Mouse (Mus musculus): ENCODE results near the gene Psmc1. TPM values are rescaled to one million over a fixed set of nuclear protein-coding genes. Genes with fewer than 3 reads are reported as not detected.
A peak's percentile ranks its signal among the peaks of the same experiment; 100 is the strongest.

Psmc1 gene
- polyA plus RNA-seq, 1 experiment from 2014 or later: 248 TPM

GRCm38 (mm10) chr12:100152466-100152865 is 42.5 kb downstream of the Psmc1 start:
- Histone ChIP-seq H3K27ac (replicated peaks) (no peak overlapping the region), H3K9me3 (replicated peaks) (no peaks in the 10 kb centered on the region), H3K4me1 (no peaks in the 10 kb centered on the region), H3K4me3 (replicated peaks) (no peak overlapping the region), H3K36me3 (peaks cover 30% of the 10 kb centered on the region), H3K9ac (no peak overlapping the region), H3K4me2 (replicated peaks) (no peak overlapping the region), H3K27me3 (no peaks in the 10 kb centered on the region)
- WGBS: 94% methylated on average over 7 of the region's 7 CpGs
- ATAC-seq (ENCODE audit: insufficient number of reproducible peaks, low FRiP score, low TSS enrichment, low read depth): no peak

- no peaks in the 10 kb centered on the region for H3K9me3 ChIP-seq (replicated peaks)
- H3K27ac ChIP-seq (replicated peaks): peak within 1 kb of the TSS; percentile 69
- ATAC-seq (ENCODE audit: insufficient number of reproducible peaks, low FRiP score, low TSS enrichment, low read depth): peak; percentile 98
- H3K27me3 ChIP-seq: no peaks in the 10 kb centered on the region
- no peaks in the 10 kb centered on the region; the same call in 1 of the 2 replicates for H3K36me3 ChIP-seq
- 0 out of 2 replicates have a peak, but pooled peaks cover 8% of the 10 kb centered on the region for H3K4me1 ChIP-seq
- H3K4me2 ChIP-seq (replicated peaks): peak within 1 kb of the TSS; percentile 60
- WGBS: under 1% methylated on average over 26 of the region's 26 CpGs
- H3K4me3 ChIP-seq (replicated peaks): peak within 1 kb of the TSS; percentile 57
- peak within 1 kb of the TSS; percentile 35 for H3K9ac ChIP-seq
Observed at GRCm38 (mm10) chr12:100159261-100159975, 49.5 kb downstream of the Psmc1 start, which contains the start of gene Nrde2. TSS of gene Nrde2 (minus strand) at chr12:100159653.

DNA sequence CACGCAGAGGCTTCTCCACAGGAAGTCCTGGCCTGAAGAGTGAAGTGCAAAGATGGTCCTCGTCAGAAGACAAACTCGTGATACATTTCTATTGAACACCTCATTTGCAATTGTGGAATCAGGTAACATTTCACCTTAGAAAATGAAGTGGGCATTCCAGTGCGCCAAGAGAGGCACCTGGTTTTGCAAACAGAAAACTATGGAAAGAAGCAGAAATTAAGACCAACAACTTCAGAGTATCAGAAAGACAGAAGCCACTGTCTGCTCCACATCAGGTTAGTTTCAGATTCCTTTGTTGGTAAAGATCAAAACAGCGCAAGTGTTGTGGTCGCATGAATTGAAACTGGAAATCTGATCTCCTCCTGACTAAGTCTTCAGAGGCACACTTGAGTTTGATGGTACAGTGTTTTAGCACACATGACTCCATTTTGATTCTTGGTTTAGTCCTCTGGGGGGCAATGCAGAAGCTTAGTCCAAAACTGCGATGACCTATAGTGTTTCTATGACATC is 55.1 kb downstream of the Psmc1 start:
- 63% methylated on average over 7 of the region's 7 CpGs for WGBS
- ATAC-seq (ENCODE audit: insufficient number of reproducible peaks, low FRiP score, low TSS enrichment, low read depth): no peak
- no peaks in the 10 kb centered on the region for H3K36me3 ChIP-seq

DNA sequence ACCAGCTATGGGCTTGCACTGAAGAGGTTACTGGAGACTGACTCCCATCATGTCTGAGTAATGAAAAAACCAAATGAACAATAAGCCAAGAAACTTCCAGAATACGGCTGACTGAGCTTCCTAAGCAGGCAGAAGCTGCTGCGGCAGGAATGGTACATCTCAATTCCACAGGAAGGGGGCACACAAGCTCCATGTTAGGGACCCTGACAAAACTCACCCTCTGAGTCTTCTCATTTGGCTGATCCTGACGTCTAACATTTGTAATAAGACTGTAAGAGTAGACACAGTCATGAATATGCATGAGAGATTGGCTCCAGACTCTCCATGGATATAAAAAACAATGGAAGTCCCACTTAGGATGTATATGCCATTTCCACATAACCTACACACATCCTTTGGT is 56.2 kb downstream of the Psmc1 start:
- Histone ChIP-seq H3K9ac (no peak overlapping the region), H3K4me1 (peaks cover 10% of the 10 kb centered on the region), H3K4me2 (replicated peaks) (no peak overlapping the region), H3K27ac (replicated peaks) (no peak overlapping the region), H3K27me3 (no peaks in the 10 kb centered on the region), H3K4me3 (replicated peaks) (no peak overlapping the region), H3K36me3 (no peaks in the 10 kb centered on the region), H3K9me3 (replicated peaks) (no peaks in the 10 kb centered on the region)
- 10% methylated on average over 3 of the region's 3 CpGs for WGBS
- ATAC-seq (ENCODE audit: insufficient number of reproducible peaks, low FRiP score, low TSS enrichment, low read depth): no peak

More for the DNA sequence above, 55.1 kb downstream of the Psmc1 start:
- no peaks in the 10 kb centered on the region for H3K9me3 ChIP-seq (replicated peaks)
- H3K4me3 ChIP-seq (replicated peaks): no peak overlapping the region
- no peak overlapping the region for H3K4me2 ChIP-seq (replicated peaks)
- H3K27me3 ChIP-seq: no peaks in the 10 kb centered on the region
- H3K27ac ChIP-seq (replicated peaks): no peak overlapping the region
- peaks cover 10% of the 10 kb centered on the region for H3K4me1 ChIP-seq
- H3K9ac ChIP-seq: no peak overlapping the region

GRCm38 (mm10) chr12:100166939-100167338 is 57.0 kb downstream of the Psmc1 start:
- Histone ChIP-seq H3K9me3 (replicated peaks) (no peaks in the 10 kb centered on the region), H3K4me1 (peaks cover 10% of the 10 kb centered on the region), H3K27ac (replicated peaks) (no peak overlapping the region), H3K9ac (no peak overlapping the region), H3K4me2 (replicated peaks) (no peak overlapping the region), H3K4me3 (replicated peaks) (no peak overlapping the region), H3K27me3 (no peaks in the 10 kb centered on the region), H3K36me3 (no peaks in the 10 kb centered on the region)
- ATAC-seq (ENCODE audit: insufficient number of reproducible peaks, low FRiP score, low TSS enrichment, low read depth): no peak
- WGBS: 76% methylated on average over 8 of the region's 8 CpGs

- Histone ChIP-seq H3K9ac (no peak overlapping the region), H3K27ac (replicated peaks) (0 out of 2 replicates have a peak overlapping the region, but pooled peaks have one; percentile 58), H3K36me3 (no peaks in the 10 kb centered on the region), H3K27me3 (no peaks in the 10 kb centered on the region), H3K4me1 (peaks cover 10% of the 10 kb centered on the region), H3K4me2 (replicated peaks) (0 out of 2 replicates have a peak overlapping the region, but pooled peaks have one; percentile 59), H3K4me3 (replicated peaks) (no peak overlapping the region), H3K9me3 (replicated peaks) (no peaks in the 10 kb centered on the region)
- ATAC-seq (ENCODE audit: insufficient number of reproducible peaks, low FRiP score, low TSS enrichment, low read depth): no peak
- 82% methylated on average over 1 of the region's 1 CpGs for WGBS
Observed at GRCm38 (mm10) chr12:100167502-100167901, 57.5 kb downstream of the Psmc1 start.

- no peaks in the 10 kb centered on the region for H3K9me3 ChIP-seq (replicated peaks)
- 8% methylated on average over 27 of the region's 28 CpGs for WGBS
- peaks cover 10% of the 10 kb centered on the region for H3K4me1 ChIP-seq
- H3K4me2 ChIP-seq (replicated peaks): peak overlapping the region; percentile 59
- H3K27ac ChIP-seq (replicated peaks): peak overlapping the region; percentile 68; the same call in 1 of the 2 replicates
- no peaks in the 10 kb centered on the region for H3K27me3 ChIP-seq
- ATAC-seq (ENCODE audit: insufficient number of reproducible peaks, low FRiP score, low TSS enrichment, low read depth): peak; percentile 74
- H3K4me3 ChIP-seq (replicated peaks): peak overlapping the region; percentile 32
- no peaks in the 10 kb centered on the region for H3K36me3 ChIP-seq
- H3K9ac ChIP-seq: no peak overlapping the region
Observed at GRCm38 (mm10) chr12:100167931-100168871, 58.2 kb downstream of the Psmc1 start.

DNA sequence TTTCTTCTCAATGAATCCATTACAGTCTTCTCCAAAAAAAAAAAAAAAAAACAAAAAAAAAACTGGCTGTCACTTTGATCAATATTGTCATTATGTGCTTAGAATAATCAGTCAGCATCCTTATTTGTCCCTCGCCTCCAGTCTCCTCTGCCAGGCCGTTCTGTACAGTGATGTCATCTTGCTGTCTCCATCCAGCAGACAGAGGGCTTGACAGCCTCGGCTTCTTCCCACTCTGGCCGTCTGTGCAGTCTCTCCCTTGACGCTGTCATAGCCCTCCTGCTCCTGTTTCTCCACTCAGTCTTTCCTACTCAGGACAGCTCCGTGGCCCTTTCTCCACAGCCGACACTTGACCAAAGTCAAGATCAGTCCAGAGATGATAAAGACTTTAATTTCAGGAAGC is 62.5 kb downstream of the Psmc1 start:
- Histone ChIP-seq H3K9me3 (replicated peaks) (no peaks in the 10 kb centered on the region), H3K4me1 (peaks cover 10% of the 10 kb centered on the region), H3K9ac (no peak overlapping the region), H3K36me3 (no peaks in the 10 kb centered on the region), H3K4me3 (replicated peaks) (no peak overlapping the region), H3K27ac (replicated peaks) (no peak overlapping the region), H3K4me2 (replicated peaks) (no peak overlapping the region), H3K27me3 (no peaks in the 10 kb centered on the region)
- no peak for ATAC-seq (ENCODE audit: insufficient number of reproducible peaks, low FRiP score, low TSS enrichment, low read depth)
- 65% methylated on average over 7 of the region's 7 CpGs for WGBS

Other genes starting within 250 kb of the Psmc1 start
- 10.3 and 10.9 TPM in 2 replicates for gene Efcab11, start 225.7 kb upstream of the Psmc1 start, polyA plus RNA-seq (2015; fragmentation: Nextera tagmentation; extraction: Ambion mirVana)
- gene Tdp1, start 225.6 kb upstream of the Psmc1 start, polyA plus RNA-seq (2015; fragmentation: Nextera tagmentation; extraction: Ambion mirVana): 46.9 and 52.3 TPM in 2 replicates
- gene Kcnk13, start 145.7 kb upstream of the Psmc1 start, polyA plus RNA-seq (2015; fragmentation: Nextera tagmentation; extraction: Ambion mirVana): 2.9 and 3.0 TPM in 2 replicates
- 14.1 TPM in 2 replicates for gene Nrde2, start 49.5 kb downstream of the Psmc1 start, polyA plus RNA-seq (2015; fragmentation: Nextera tagmentation; extraction: Ambion mirVana)
- gene Calm1, start 89.3 kb downstream of the Psmc1 start, polyA plus RNA-seq (2015; fragmentation: Nextera tagmentation; extraction: Ambion mirVana): 1,372 and 1,471 TPM in 2 replicates